Mouse (Mus musculus): Measurements from ENCODE around the gene Fsd1.

The Fsd1 gene

GRCm38 (mm10) chr17:56009088-56009961, 23.0 kb downstream of the Fsd1 start:
- peak; percentile 84 for DNase-seq (ENCODE audit: low read depth, low spot score)

- DNase-seq (ENCODE audit: low read depth, low spot score) = no peak
These were observed 23.6 kb downstream of the Fsd1 start for GRCm38 (mm10) chr17:56009962-56010240.

- DNase-seq (ENCODE audit: low read depth, low spot score) = no peak
These were observed 23.9 kb downstream of the Fsd1 start for GRCm38 (mm10) chr17:56010255-56010654.

GRCm38 (mm10) chr17:56010681-56011080, 24.4 kb downstream of the Fsd1 start:
- no peak for DNase-seq (ENCODE audit: low read depth, low spot score)

- no peak for DNase-seq (ENCODE audit: low read depth, low spot score)
These were observed 25.1 kb downstream of the Fsd1 start for GRCm38 (mm10) chr17:56011441-56011840.

GRCm38 (mm10) chr17:56015293-56015692, 29.0 kb downstream of the Fsd1 start:
- no peak for DNase-seq (ENCODE audit: low read depth, low spot score)

- DNase-seq (ENCODE audit: low read depth, low spot score) = no peak
These were observed 30.1 kb downstream of the Fsd1 start for GRCm38 (mm10) chr17:56016382-56016781.

- DNase-seq (ENCODE audit: low read depth, low spot score) = no peak
These were observed 30.8 kb downstream of the Fsd1 start for GRCm38 (mm10) chr17:56016793-56017785.

- no peak for DNase-seq (ENCODE audit: low read depth, low spot score)
These were observed 31.5 kb downstream of the Fsd1 start for GRCm38 (mm10) chr17:56017848-56018247.

- DNase-seq (ENCODE audit: low read depth, low spot score) = no peak
These were observed 32.2 kb downstream of the Fsd1 start for GRCm38 (mm10) chr17:56018347-56019131.

GRCm38 (mm10) chr17:56020400-56021084, 34.2 kb downstream of the Fsd1 start:
- no peak for DNase-seq (ENCODE audit: low read depth, low spot score)

GRCm38 (mm10) chr17:56021161-56021910, 35.0 kb downstream of the Fsd1 start:
- DNase-seq (ENCODE audit: low read depth, low spot score) = no peak

- DNase-seq (ENCODE audit: low read depth, low spot score) = no peak
These were observed 36.1 kb downstream of the Fsd1 start for GRCm38 (mm10) chr17:56022131-56022988.

- no peak for DNase-seq (ENCODE audit: low read depth, low spot score)
These were observed 36.6 kb downstream of the Fsd1 start for GRCm38 (mm10) chr17:56022989-56023290.

- no peak for DNase-seq (ENCODE audit: low read depth, low spot score)
These were observed 37.1 kb downstream of the Fsd1 start for GRCm38 (mm10) chr17:56023386-56023785.

GRCm38 (mm10) chr17:56024476-56024875, 38.2 kb downstream of the Fsd1 start:
- DNase-seq (ENCODE audit: low read depth, low spot score) = no peak

GRCm38 (mm10) chr17:56024931-56025330, 38.6 kb downstream of the Fsd1 start:
- no peak for DNase-seq (ENCODE audit: low read depth, low spot score)

GRCm38 (mm10) chr17:56026303-56026702, 40.0 kb downstream of the Fsd1 start:
- no peak for DNase-seq (ENCODE audit: low read depth, low spot score)

- no peak for DNase-seq (ENCODE audit: low read depth, low spot score)
These were observed 40.6 kb downstream of the Fsd1 start for GRCm38 (mm10) chr17:56026881-56027280.
